Mouse (Mus musculus): ENCODE results near the gene Gimap5. TPM values are rescaled to one million over a fixed set of nuclear protein-coding genes. Genes with fewer than 3 reads are reported as not detected.

Gimap5 gene
- 7.5 and 9.2 TPM in 2 replicates for polyA plus RNA-seq (2015; fragmentation: Nextera tagmentation; extraction: Ambion mirVana)

GRCm38 (mm10) chr6:48745959-48746889 lies at the start of gene Gimap5:
Gimap5 (plus strand) TSS chr6:48746197.
- Histone ChIP-seq H3K27me3 (replicated peaks) (no peaks in the 10 kb centered on the region; the same call in 1 of the 2 replicates), H3K36me3 (no peaks in the 10 kb centered on the region), H3K27ac (peak within 1 kb of the TSS; percentile 11; the same call in 1 of the 2 replicates), H3K4me1 (peaks cover 12% of the 10 kb centered on the region; the same call in 1 of the 2 replicates), H3K4me2 (0 out of 2 replicates have a peak within 1 kb of the TSS, but pooled peaks have one; percentile 28), H3K9ac (no peak within 1 kb of the TSS), H3K9me3 (no peaks in the 10 kb centered on the region), H3K4me3 (replicated peaks) (peak within 1 kb of the TSS; percentile 6; the same call in 1 of the 2 replicates)
- no peak for ATAC-seq (ENCODE audit: insufficient read depth, low FRiP score, low read depth)
- 39% methylated on average over 16 of the region's 16 CpGs for WGBS

- H3K27ac ChIP-seq, result no peak overlapping the region; the same call in 1 of the 2 replicates
- no peaks in the 10 kb centered on the region for H3K27me3 ChIP-seq (replicated peaks)
- H3K4me2 ChIP-seq, result no peak overlapping the region
- no peaks in the 10 kb centered on the region for H3K36me3 ChIP-seq
- H3K9me3 ChIP-seq, result no peaks in the 10 kb centered on the region
- no peaks in the 10 kb centered on the region for H3K4me1 ChIP-seq
- no peak overlapping the region for H3K9ac ChIP-seq
- 81% methylated on average over 4 of the region's 4 CpGs for WGBS
- no peak overlapping the region for H3K4me3 ChIP-seq (replicated peaks)
- ATAC-seq (ENCODE audit: insufficient read depth, low FRiP score, low read depth), result no peak
Measured at GRCm38 (mm10) chr6:48696830-48697554, 49.0 kb upstream of the Gimap5 start.

GRCm38 (mm10) chr6:48697555-48697930 lies 48.5 kb upstream of the Gimap5 start:
- WGBS, result 56% methylated on average over 1 of the region's 1 CpGs
- Histone ChIP-seq H3K4me3 (replicated peaks) (no peak overlapping the region), H3K27ac (no peak overlapping the region), H3K4me1 (no peaks in the 10 kb centered on the region), H3K9ac (no peak overlapping the region), H3K4me2 (no peak overlapping the region), H3K9me3 (no peaks in the 10 kb centered on the region), H3K36me3 (no peaks in the 10 kb centered on the region), H3K27me3 (replicated peaks) (no peaks in the 10 kb centered on the region)
- no peak for ATAC-seq (ENCODE audit: insufficient read depth, low FRiP score, low read depth)

DNA sequence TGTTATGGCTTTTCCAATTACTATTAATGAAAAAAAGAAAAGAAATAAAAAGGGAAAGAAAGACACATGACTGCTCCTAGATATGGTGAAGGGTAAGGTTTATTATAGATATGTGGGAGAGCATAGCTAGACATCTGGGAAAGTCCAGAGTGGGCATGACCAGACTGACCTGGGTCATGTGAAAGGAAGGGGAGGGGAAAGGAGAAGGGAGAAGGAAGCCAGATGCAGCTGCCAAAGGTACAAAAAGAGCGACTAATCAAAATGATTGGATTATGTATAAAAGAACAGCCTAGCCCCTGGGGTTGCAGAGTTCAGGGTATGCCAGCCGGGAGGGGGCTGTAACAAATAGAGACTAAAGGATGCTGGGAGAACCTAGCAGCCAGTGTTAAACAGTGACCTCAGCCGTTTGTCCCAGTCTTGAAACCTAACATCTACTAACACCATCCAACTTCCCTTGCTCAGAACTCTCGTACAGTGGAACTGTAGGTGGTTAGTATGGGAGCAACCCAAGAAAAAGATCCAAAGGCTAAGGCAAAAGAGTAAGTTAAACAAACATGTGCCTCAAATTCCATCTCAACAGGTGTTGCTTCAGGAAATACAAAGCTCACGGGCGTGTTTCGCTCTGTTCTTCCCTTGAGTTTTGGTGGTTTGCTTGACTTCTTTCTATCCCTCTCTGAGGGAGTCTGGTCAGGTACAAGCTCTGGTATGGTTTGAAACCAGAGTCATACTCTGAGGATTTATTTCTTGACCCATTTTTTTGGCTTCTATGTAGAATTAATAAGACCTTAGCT lies 47.7 kb upstream of the Gimap5 start:
- WGBS, result 66% methylated on average over 7 of the region's 7 CpGs
- H3K36me3 ChIP-seq, result no peaks in the 10 kb centered on the region
- no peaks in the 10 kb centered on the region for H3K4me1 ChIP-seq
- H3K9me3 ChIP-seq, result no peaks in the 10 kb centered on the region
- no peak overlapping the region for H3K27ac ChIP-seq
- no peaks in the 10 kb centered on the region for H3K27me3 ChIP-seq (replicated peaks)
- ATAC-seq (ENCODE audit: insufficient read depth, low FRiP score, low read depth), result no peak
- H3K4me3 ChIP-seq (replicated peaks), result no peak overlapping the region
- no peak overlapping the region for H3K9ac ChIP-seq
- H3K4me2 ChIP-seq, result no peak overlapping the region

DNA sequence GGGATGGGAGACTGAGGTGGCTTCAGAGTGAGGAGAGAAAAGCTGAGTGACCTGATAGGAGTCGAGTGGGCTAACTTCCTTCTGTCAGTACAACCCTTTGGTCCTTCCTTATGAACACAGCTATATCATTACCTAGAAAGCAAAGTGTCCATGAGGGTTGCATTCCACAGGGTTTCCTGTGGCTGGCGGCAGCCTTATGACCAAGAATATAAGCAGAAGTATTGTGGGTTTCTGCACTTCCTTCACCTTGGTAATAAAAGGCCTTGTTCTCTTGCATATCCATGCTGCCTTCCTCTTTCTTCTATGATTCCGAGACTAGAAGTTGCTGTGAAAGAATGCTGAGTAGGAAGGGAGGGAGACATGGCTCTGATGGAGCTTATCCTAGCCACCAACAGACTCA lies 47.1 kb upstream of the Gimap5 start:
- no peak overlapping the region for H3K4me3 ChIP-seq (replicated peaks)
- H3K4me1 ChIP-seq, result no peaks in the 10 kb centered on the region
- no peak overlapping the region for H3K27ac ChIP-seq
- no peaks in the 10 kb centered on the region for H3K27me3 ChIP-seq (replicated peaks)
- H3K4me2 ChIP-seq, result no peak overlapping the region
- no peaks in the 10 kb centered on the region for H3K9me3 ChIP-seq
- no peaks in the 10 kb centered on the region for H3K36me3 ChIP-seq
- 71% methylated on average over 3 of the region's 3 CpGs for WGBS
- no peak overlapping the region for H3K9ac ChIP-seq
- ATAC-seq (ENCODE audit: insufficient read depth, low FRiP score, low read depth), result no peak

DNA sequence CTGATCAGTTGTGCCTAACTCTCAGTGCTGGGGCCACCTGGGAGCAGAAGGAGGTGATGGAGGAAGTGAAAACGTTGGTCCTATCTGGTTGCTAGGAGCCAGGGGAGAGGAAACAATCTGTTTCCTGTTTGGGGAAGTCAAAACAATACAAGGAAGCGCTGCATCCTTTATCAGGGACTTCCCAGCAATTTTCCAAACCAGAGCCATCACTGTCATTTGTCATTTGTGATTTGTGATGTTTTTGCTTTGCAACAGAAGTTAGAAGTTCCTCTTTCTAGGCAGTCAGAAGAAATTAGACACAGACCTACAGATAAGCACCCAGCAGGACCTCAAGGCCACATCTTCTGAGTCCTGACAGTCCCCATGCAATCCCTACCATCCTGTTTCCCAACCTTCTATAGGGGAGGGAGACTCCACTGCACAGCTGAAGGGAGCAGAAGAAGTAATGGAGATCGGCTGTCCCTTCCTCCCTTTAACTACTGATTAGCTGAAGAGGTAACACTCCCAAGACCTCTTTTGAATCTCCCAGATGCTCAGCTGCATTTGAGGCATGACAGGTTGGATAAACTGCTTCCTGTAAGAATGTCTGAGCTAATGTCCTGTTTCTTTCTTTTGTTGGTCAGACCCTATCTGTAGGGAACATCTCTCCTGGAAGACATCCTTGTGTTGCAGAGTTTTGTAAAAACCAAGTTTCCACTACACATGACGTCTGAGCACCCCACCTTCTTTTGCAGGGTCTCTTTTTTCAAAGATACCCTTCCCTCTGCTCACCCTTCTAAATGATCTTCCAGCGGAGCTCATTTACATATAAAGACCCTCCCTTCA lies 45.5 kb upstream of the Gimap5 start:
- H3K9me3 ChIP-seq, result no peaks in the 10 kb centered on the region
- no peak for ATAC-seq (ENCODE audit: insufficient read depth, low FRiP score, low read depth)

DNA sequence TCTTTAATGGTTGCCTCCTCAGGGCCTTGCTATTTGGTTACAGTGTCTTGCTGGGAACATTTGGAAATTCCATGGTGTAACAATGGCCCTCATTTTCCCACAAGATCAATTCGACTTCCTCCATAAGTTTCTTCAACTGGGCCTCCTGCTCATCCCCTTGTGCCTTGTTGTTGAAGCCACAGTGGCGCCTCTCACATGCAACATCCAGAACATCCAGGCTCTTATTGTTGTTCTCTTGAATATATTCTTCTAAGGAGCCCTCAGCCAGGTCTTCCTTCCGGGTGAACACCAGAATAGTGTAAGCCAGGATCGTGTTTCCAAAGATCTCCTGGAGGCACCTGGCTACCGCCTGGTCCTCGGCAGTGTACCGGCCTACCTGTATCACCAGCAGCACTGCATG lies 43.9 kb upstream of the Gimap5 start:
- Histone ChIP-seq H3K4me1 (no peaks in the 10 kb centered on the region), H3K9me3 (no peaks in the 10 kb centered on the region), H3K4me2 (no peak overlapping the region), H3K36me3 (no peaks in the 10 kb centered on the region), H3K27ac (no peak overlapping the region), H3K9ac (no peak overlapping the region), H3K4me3 (replicated peaks) (no peak overlapping the region), H3K27me3 (replicated peaks) (no peaks in the 10 kb centered on the region)
- WGBS, result 85% methylated on average over 7 of the region's 7 CpGs
- ATAC-seq (ENCODE audit: insufficient read depth, low FRiP score, low read depth), result no peak

More for the DNA sequence above, 45.5 kb upstream of the Gimap5 start:
- H3K4me3 ChIP-seq (replicated peaks), result no peak overlapping the region
- H3K4me1 ChIP-seq, result no peaks in the 10 kb centered on the region
- 44% methylated on average over 5 of the region's 5 CpGs for WGBS
- peak overlapping the region; percentile 46; the same call in 1 of the 2 replicates for H3K27ac ChIP-seq
- H3K36me3 ChIP-seq, result no peaks in the 10 kb centered on the region
- H3K27me3 ChIP-seq (replicated peaks), result no peaks in the 10 kb centered on the region
- no peak overlapping the region for H3K4me2 ChIP-seq
- no peak overlapping the region for H3K9ac ChIP-seq

DNA sequence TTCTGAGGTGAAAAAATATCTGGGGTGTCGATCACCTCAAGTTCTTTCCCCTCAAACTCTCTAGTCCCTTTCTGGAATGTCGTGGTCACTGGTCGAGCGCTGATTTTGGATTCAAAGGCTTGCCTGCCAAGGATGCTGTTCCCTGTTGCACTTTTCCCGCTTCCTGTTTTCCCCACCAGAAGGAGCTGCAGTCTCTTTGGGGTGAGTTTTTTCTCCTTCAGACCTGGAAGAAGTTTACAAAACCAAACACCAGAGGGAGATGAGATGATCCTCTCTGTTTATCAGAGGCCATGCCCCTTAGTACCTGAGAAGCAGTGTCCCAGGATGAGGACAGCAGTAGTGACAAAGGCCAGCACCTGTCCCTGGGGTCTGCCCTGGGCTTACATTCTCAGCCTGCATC lies 43.4 kb upstream of the Gimap5 start:
- Histone ChIP-seq H3K9me3 (no peaks in the 10 kb centered on the region), H3K27me3 (replicated peaks) (no peaks in the 10 kb centered on the region), H3K27ac (no peak overlapping the region), H3K9ac (no peak overlapping the region), H3K36me3 (no peaks in the 10 kb centered on the region), H3K4me3 (replicated peaks) (no peak overlapping the region), H3K4me1 (no peaks in the 10 kb centered on the region), H3K4me2 (no peak overlapping the region)
- WGBS, result 59% methylated on average over 5 of the region's 5 CpGs
- ATAC-seq (ENCODE audit: insufficient read depth, low FRiP score, low read depth), result no peak

DNA sequence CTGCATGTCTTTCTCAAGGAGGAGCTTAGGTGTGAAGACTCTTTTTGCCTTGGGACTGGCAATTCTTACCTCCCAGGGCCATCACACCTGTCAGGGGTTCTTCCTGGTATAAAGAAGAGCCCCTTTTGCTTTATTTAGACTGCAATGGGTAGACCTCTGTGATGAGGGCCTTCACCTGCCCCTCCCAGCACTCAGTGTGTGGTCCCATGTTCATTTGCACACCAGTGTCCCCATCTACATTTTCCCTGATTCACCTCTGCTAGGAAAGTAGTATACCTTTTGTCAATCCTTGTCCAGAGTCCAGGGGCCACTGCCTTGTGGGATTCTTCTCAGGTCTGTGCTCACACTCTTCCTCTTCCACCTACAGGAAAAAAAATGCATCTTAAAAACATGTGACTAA lies 41.9 kb upstream of the Gimap5 start:
- H3K27me3 ChIP-seq (replicated peaks), result no peaks in the 10 kb centered on the region
- ATAC-seq (ENCODE audit: insufficient read depth, low FRiP score, low read depth), result no peak
- no peaks in the 10 kb centered on the region for H3K36me3 ChIP-seq

GRCm38 (mm10) chr6:48706130-48706529 lies 39.9 kb upstream of the Gimap5 start:
- WGBS, result 49% methylated on average over 3 of the region's 3 CpGs
- no peak for ATAC-seq (ENCODE audit: insufficient read depth, low FRiP score, low read depth)
- Histone ChIP-seq H3K36me3 (no peaks in the 10 kb centered on the region), H3K4me1 (no peaks in the 10 kb centered on the region), H3K4me2 (peak overlapping the region; percentile 10; the same call in 1 of the 2 replicates), H3K9me3 (no peaks in the 10 kb centered on the region), H3K9ac (no peak overlapping the region), H3K4me3 (replicated peaks) (no peak overlapping the region; the same call in 1 of the 2 replicates), H3K27ac (no peak overlapping the region), H3K27me3 (replicated peaks) (no peaks in the 10 kb centered on the region)

More for the DNA sequence above, 41.9 kb upstream of the Gimap5 start:
- no peak overlapping the region for H3K9ac ChIP-seq
- H3K9me3 ChIP-seq, result no peaks in the 10 kb centered on the region
- H3K4me2 ChIP-seq, result no peak overlapping the region
- H3K27ac ChIP-seq, result no peak overlapping the region
- no peaks in the 10 kb centered on the region for H3K4me1 ChIP-seq
- no peak overlapping the region for H3K4me3 ChIP-seq (replicated peaks)

- no peak within 1 kb of the TSS for H3K9ac ChIP-seq
- no peak for ATAC-seq (ENCODE audit: insufficient read depth, low FRiP score, low read depth)
- no peak within 1 kb of the TSS for H3K4me3 ChIP-seq (replicated peaks)
- H3K9me3 ChIP-seq, result no peaks in the 10 kb centered on the region
- H3K4me2 ChIP-seq, result no peak within 1 kb of the TSS
- 48% methylated on average over 2 of the region's 2 CpGs for WGBS
- no peaks in the 10 kb centered on the region for H3K36me3 ChIP-seq
- H3K4me1 ChIP-seq, result no peaks in the 10 kb centered on the region
- no peak within 1 kb of the TSS for H3K27ac ChIP-seq
- H3K27me3 ChIP-seq (replicated peaks), result no peaks in the 10 kb centered on the region
Measured at GRCm38 (mm10) chr6:48718455-48718854, 27.5 kb upstream of the Gimap5 start, which contains the start of the genes Gm28053 and Gimap7. Gm28053 (plus strand) TSS chr6:48718607. Gimap7 (plus strand) TSS chr6:48718621.
